Mouse (Mus musculus): ENCODE results near the gene Gpbar1.

GRCm38 (mm10) chr1:74316114-74316827 lies 37.9 kb downstream of the Gpbar1 start:
- TF ChIP-seq CTCF (IDR thresholded peaks at IDR 0.05; ENCODE audit: extremely low read depth, insufficient read depth, low read length) = no peak
- TF ChIP-seq POLR2A (IDR thresholded peaks at IDR 0.05; ENCODE audit: extremely low read depth, insufficient read depth, low read length) = no peak
